Mouse (Mus musculus): ENCODE results near the gene Polr1e. TPM values are rescaled to one million over a fixed set of nuclear protein-coding genes. Genes with fewer than 3 reads are reported as not detected.

Gene Polr1e
- total and polyA plus RNA-seq, 3 experiments: 37.2 to 87.7 (median 78.6) TPM

GRCm38 (mm10) chr4:44982440-44983130 is 35.8 kb upstream of the Polr1e start:
- Histone ChIP-seq H3K79me2 (replicated peaks; ENCODE audit: control insufficient read depth, extremely low read depth, insufficient read depth, poor library complexity, severe bottlenecking) (no peaks in the 10 kb centered on the region), H3K27me3 (replicated peaks) (no peaks in the 10 kb centered on the region), H3K36me3 (replicated peaks in 1 of 2; ENCODE audit: control insufficient read depth in 1 of 2, insufficient read depth in 1 of 2, low read length in 1 of 2) (peaks cover 16 to 48% of the 10 kb centered on the region in 2 experiments), H3K4me2 (ENCODE audit: insufficient read depth, low read depth, poor library complexity, severe bottlenecking) (0 out of 2 replicates have a peak overlapping the region, but pooled peaks have one; percentile 58), H3K4me3 (replicated peaks in 1 of 3; ENCODE audit: low read depth in 2 of 3, low read length in 2 of 3, poor library complexity in 1 of 3) (peak overlapping the region; percentile 3 to 91 (median 84)), H3K4me1 (ENCODE audit: control insufficient read depth in 1 of 2, insufficient read depth in 2 of 2) (peaks cover 17 to 70% of the 10 kb centered on the region in 2 experiments), H3K27ac (ENCODE audit: insufficient read depth, low read depth) (no peak overlapping the region), H3K9me3 (replicated peaks; ENCODE audit: low read length) (no peaks in the 10 kb centered on the region), H3K9ac (ENCODE audit: insufficient read depth, low read depth) (no peak overlapping the region)
- in situ Hi-C loops (cut with MboI; ENCODE audit: low pct_ligation_motif_present, low pct_unique_long_range_greater_than_20kb, low sequenced_read_pairs) (no loop called here), dilution Hi-C loops (cut with MboI; ENCODE audit: extremely low pct_ligation_motif_present, extremely low pct_unique_long_range_greater_than_20kb, low sequenced_read_pairs) (no loop called here)
- TF ChIP-seq ELF1 (IDR thresholded peaks at IDR 0.05; ENCODE audit: low read depth, low read length): no peak
- TF ChIP-seq MXI1 (IDR thresholded peaks at IDR 0.05; ENCODE audit: low read depth, low read length): no peak
- no peak for TF ChIP-seq CHD2 (IDR thresholded peaks at IDR 0.05; ENCODE audit: low read length)
- no peak for TF ChIP-seq USF1 (IDR thresholded peaks at IDR 0.05; ENCODE audit: low read depth, low read length)
- no peak for TF ChIP-seq MEF2A (IDR thresholded peaks at IDR 0.05; ENCODE audit: borderline replicate concordance, low read depth, low read length)
- TF ChIP-seq POLR2AphosphoS2 (IDR thresholded peaks at IDR 0.05; ENCODE audit: low read depth, low read length): no peak
- no peak for TF ChIP-seq UBTF (IDR thresholded peaks at IDR 0.05; ENCODE audit: low read depth, low read length)
- TF ChIP-seq TBP (conservative IDR thresholded peaks at IDR 0.05; ENCODE audit: low read depth, low read length): no peak
- no peak for TF ChIP-seq EP300 (IDR thresholded peaks at IDR 0.05; ENCODE audit: low read length)
- no peak for TF ChIP-seq KAT2A (IDR thresholded peaks at IDR 0.05; ENCODE audit: insufficient replicate concordance, low read length)
- no peak for TF ChIP-seq RCOR1 (conservative IDR thresholded peaks at IDR 0.05; ENCODE audit: low read depth, low read length)
- TF ChIP-seq NRF1 (IDR thresholded peaks at IDR 0.05; ENCODE audit: low read depth, low read length): no peak
- DNase-seq (ENCODE audit: extremely low read depth): no peak

- H3K9ac ChIP-seq (ENCODE audit: insufficient read depth, low read depth): no peak overlapping the region
- no peaks in the 10 kb centered on the region for H3K9me3 ChIP-seq (replicated peaks; ENCODE audit: low read length)
- dilution Hi-C loops (cut with MboI; ENCODE audit: extremely low pct_ligation_motif_present, extremely low pct_unique_long_range_greater_than_20kb, low sequenced_read_pairs): no loop called here
- TF ChIP-seq ZC3H11A (IDR thresholded peaks at IDR 0.05; ENCODE audit: low read depth, low read length): no peak
- no peak for TF ChIP-seq POLR2AphosphoS2 (IDR thresholded peaks at IDR 0.05; ENCODE audit: low read depth, low read length)
- no peak for TF ChIP-seq MAZ (IDR thresholded peaks at IDR 0.05; ENCODE audit: low read depth, low read length)
- no peak for TF ChIP-seq PAX5 (IDR thresholded peaks at IDR 0.05; ENCODE audit: low read length)
- no peak for TF ChIP-seq NELFE (IDR thresholded peaks at IDR 0.05; ENCODE audit: low read depth, low read length)
- TF ChIP-seq RAD21 (IDR thresholded peaks at IDR 0.05; ENCODE audit: low read depth, low read length): no peak
- TF ChIP-seq ZMIZ1 (IDR thresholded peaks at IDR 0.05; ENCODE audit: low read depth, low read length): no peak
- no peak for TF ChIP-seq TBP (conservative IDR thresholded peaks at IDR 0.05; ENCODE audit: low read depth, low read length)
- no peak for TF ChIP-seq USF2 (conservative IDR thresholded peaks at IDR 0.05; ENCODE audit: low read depth, low read length)
- no peak overlapping the region for H3K27ac ChIP-seq (ENCODE audit: insufficient read depth, low read depth)
- H3K4me3 ChIP-seq (replicated peaks in 1 of 3; ENCODE audit: low read depth in 2 of 3, low read length in 2 of 3, poor library complexity in 1 of 3): peak overlapping the region in 2 of 3 experiments; percentile 3 to 84
- H3K36me3 ChIP-seq (replicated peaks in 1 of 2; ENCODE audit: control insufficient read depth in 1 of 2, insufficient read depth in 1 of 2, low read length in 1 of 2): peaks cover 19 to 54% of the 10 kb centered on the region in 2 experiments
- no peaks in the 10 kb centered on the region for H3K27me3 ChIP-seq (replicated peaks)
- H3K79me2 ChIP-seq (replicated peaks; ENCODE audit: control insufficient read depth, extremely low read depth, insufficient read depth, poor library complexity, severe bottlenecking): no peaks in the 10 kb centered on the region
- no peak for DNase-seq (ENCODE audit: extremely low read depth)
- H3K4me2 ChIP-seq (ENCODE audit: insufficient read depth, low read depth, poor library complexity, severe bottlenecking): no peak overlapping the region
- in situ Hi-C loops (cut with MboI; ENCODE audit: low pct_ligation_motif_present, low pct_unique_long_range_greater_than_20kb, low sequenced_read_pairs): no loop called here
- H3K4me1 ChIP-seq (ENCODE audit: control insufficient read depth in 1 of 2, insufficient read depth in 2 of 2): peaks cover 17 to 73% of the 10 kb centered on the region in 2 experiments
Observed at GRCm38 (mm10) chr4:44983131-44983740, 35.1 kb upstream of the Polr1e start.
